Mouse (Mus musculus) liver, adult 2 months (tissue): ENCODE data around the gene Igfals.

Experiments
- CTCF ChIP-seq: fragments of 200-500 bp; IDR thresholded peaks from 2 replicates; pipeline ENCODE4 v1.5.1; 2011; ENCODE audit warnings: low read depth, low read length, control low read depth
- POLR2A ChIP-seq: fragments of 200-500 bp; IDR thresholded peaks from 2 replicates; pipeline ENCODE4 v1.6.1; 2011; ENCODE audit warnings: low read length, control low read depth; ENCODE audit not compliant: insufficient read depth; ENCODE audit errors: extremely low read depth

DNA sequence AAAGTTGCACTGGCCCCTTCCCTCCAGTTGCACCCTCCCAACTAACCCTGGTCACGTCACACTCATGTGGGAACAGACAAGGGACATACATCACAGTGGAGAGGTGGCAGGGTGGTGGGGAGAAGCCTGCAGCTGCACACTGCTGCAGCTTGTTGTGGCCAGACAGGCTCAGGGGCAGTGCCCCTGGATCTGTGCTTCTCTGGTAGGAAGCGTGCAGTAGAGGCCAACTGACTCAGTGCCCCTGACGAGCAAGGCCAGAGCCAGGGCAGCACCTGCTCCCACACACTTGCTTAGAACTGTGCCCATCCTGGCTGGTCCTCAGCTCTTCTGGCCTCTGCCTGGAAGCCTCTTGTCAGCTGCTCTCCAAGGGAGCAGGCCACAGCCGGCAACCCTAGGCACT is 31.8 kb downstream of the Igfals start:
- no peak for TF ChIP-seq CTCF
- no peak for TF ChIP-seq POLR2A
